Mouse (Mus musculus) heart, embryonic 14.5 days (tissue): ENCODE measurements around the gene Rasgrp3. TPM values are rescaled to one million over a fixed set of nuclear protein-coding genes. Genes with fewer than 3 reads are reported as not detected.
"Not testable (repeated sequence)": the region's sequence is repeated elsewhere in the genome, so short reads cannot be mapped to it uniquely, and the experiment has no call there.

Experiments used
- ATAC-seq: fragments of 200-750 bp; cut with Nextera tagmentation; 2 replicates; pipeline ENCODE4 v1.8.0; 2017; ENCODE audit warnings: low read depth, moderate TSS enrichment; ENCODE audit not compliant: insufficient number of reproducible peaks, insufficient read depth, low FRiP score
- H3K27ac ChIP-seq, 2 experiments: fragments of 200-500 bp in 1 of 2; fragments of 300-500 bp in 1 of 2; sonication (generic) in 1 of 2; replicated peaks in 1 of 2; 2 replicates each; pipeline ENCODE4 v1.5.1; 2012 to 2014; ENCODE audit warnings: low read depth in 2 of 2, low read length in 2 of 2, control low read depth in 1 of 2, mild to moderate bottlenecking in 1 of 2, mixed read lengths in 1 of 2; ENCODE audit not compliant: control insufficient read depth in 1 of 2, insufficient read depth in 1 of 2
- H3K27me3 ChIP-seq: fragments of 300-500 bp; sonication (generic); 2 replicates; pipeline ENCODE4 v1.6.1; 2014; ENCODE audit warnings: mild to moderate bottlenecking, low read length, control low read depth; ENCODE audit not compliant: control insufficient read depth, insufficient read depth
- H3K36me3 ChIP-seq: fragments of 300-500 bp; sonication (generic); 2 replicates; pipeline ENCODE4 v1.6.1; 2014; ENCODE audit warnings: mild to moderate bottlenecking, control low read depth, low read length, mixed read lengths; ENCODE audit not compliant: control insufficient read depth, insufficient read depth
- H3K4me1 ChIP-seq, 2 experiments: fragments of 200-500 bp in 1 of 2; fragments of 300-500 bp in 1 of 2; sonication (generic) in 1 of 2; 2 replicates each; pipeline ENCODE4 v1.6.1; 2012 to 2014; ENCODE audit warnings: low read length in 2 of 2, control low read depth in 1 of 2, mixed read lengths in 1 of 2; ENCODE audit not compliant: control insufficient read depth in 2 of 2, insufficient read depth in 2 of 2
- H3K4me2 ChIP-seq: fragments of 300-500 bp; sonication (generic); 2 replicates; pipeline ENCODE4 v1.6.1; 2014; ENCODE audit warnings: mild to moderate bottlenecking, low read length
- H3K4me3 ChIP-seq, 2 experiments: fragments of 200-500 bp in 1 of 2; fragments of 300-500 bp in 1 of 2; sonication (generic) in 1 of 2; 2 replicates each; pipeline ENCODE4 v1.5.1; 2012 to 2014; ENCODE audit warnings: low read length in 2 of 2, mild to moderate bottlenecking in 2 of 2, control low read depth in 1 of 2, low read depth in 1 of 2, moderate library complexity in 1 of 2; ENCODE audit not compliant: control insufficient read depth in 1 of 2, insufficient read depth in 1 of 2
- H3K9ac ChIP-seq: fragments of 300-500 bp; sonication (generic); 2 replicates; pipeline ENCODE4 v1.6.1; 2014; ENCODE audit warnings: mild to moderate bottlenecking, low read length
- H3K9me3 ChIP-seq: fragments of 300-500 bp; sonication (generic); 2 replicates; pipeline ENCODE4 v1.6.1; 2016; ENCODE audit warnings: low read length, control low read depth; ENCODE audit not compliant: control insufficient read depth
- WGBS: fragments of 180-500 bp; shearing (Covaris S2); extraction: QIAGEN DNeasy Blood & Tissue Kit; methylation state at CpG from one replicate; pipeline ENCODE4 v1.1.7; 2014; 5-methylcytosine and 5-hydroxymethylcytosine counted together
- polyA plus RNA-seq: library from polyadenylated mRNA; unstranded; fragments of >200 nt; fragmentation: Nextera tagmentation; extraction: Ambion mirVana; gene quantifications from 2 replicates; pipeline ENCODE4 v1.2.1, GENCODE M21; 2014

Rasgrp3 gene
- polyA plus RNA-seq, 1 experiment from 2014 or later: 24.3 TPM

GRCm38 (mm10) chr17:75460621-75461020, 24.9 kb downstream of the Rasgrp3 start:
- peaks cover 8 to 11% of the 10 kb centered on the region in 2 experiments for H3K4me1 ChIP-seq
- no peaks in the 10 kb centered on the region for H3K9me3 ChIP-seq
- no peak overlapping the region for H3K4me3 ChIP-seq
- no peaks in the 10 kb centered on the region for H3K27me3 ChIP-seq
- 84% methylated on average over 6 of the region's 6 CpGs for WGBS
- no peak overlapping the region for H3K27ac ChIP-seq
- ATAC-seq: no peak
- H3K9ac ChIP-seq: no peak overlapping the region
- H3K4me2 ChIP-seq: no peak overlapping the region
- H3K36me3 ChIP-seq: no peaks in the 10 kb centered on the region

- no peaks in the 10 kb centered on the region for H3K36me3 ChIP-seq
- H3K27ac ChIP-seq: no peak overlapping the region
- no peak overlapping the region for H3K9ac ChIP-seq
- no peaks in the 10 kb centered on the region for H3K9me3 ChIP-seq
- H3K4me2 ChIP-seq: no peak overlapping the region
- H3K4me1 ChIP-seq: peaks cover 13 to 18% of the 10 kb centered on the region in 2 experiments
- no peaks in the 10 kb centered on the region for H3K27me3 ChIP-seq
- WGBS: 94% methylated on average over 1 of the region's 1 CpGs
- no peak overlapping the region for H3K4me3 ChIP-seq
- no peak for ATAC-seq
These were observed 26.1 kb downstream of the Rasgrp3 start for GRCm38 (mm10) chr17:75461771-75462170.

DNA sequence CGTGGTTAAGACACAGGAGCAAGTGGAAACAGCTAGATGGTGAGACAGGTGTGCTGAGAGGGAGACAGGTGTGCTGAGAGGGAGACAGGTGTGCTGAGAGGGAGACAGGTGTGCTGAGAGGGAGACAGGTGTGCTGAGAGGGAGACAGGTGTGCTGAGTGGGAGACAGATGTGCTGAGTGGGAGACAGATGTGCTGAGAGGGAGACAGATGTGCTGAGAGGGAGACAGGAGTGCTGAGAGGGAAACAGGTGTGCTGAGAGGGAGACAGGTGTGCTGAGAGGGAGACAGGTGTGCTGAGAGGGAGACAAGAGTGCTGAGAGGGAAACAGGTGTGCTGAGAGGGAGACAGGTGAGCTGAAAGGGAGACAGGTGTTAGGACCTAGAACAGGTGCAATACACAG, 27.5 kb downstream of the Rasgrp3 start:
- H3K9me3 ChIP-seq, H3K4me2 ChIP-seq, H3K27me3 ChIP-seq, H3K36me3 ChIP-seq, ATAC-seq, H3K27ac ChIP-seq, H3K9ac ChIP-seq, H3K4me3 ChIP-seq: not testable (repeated sequence)
- whole genome bisulfite sequencing: 95% methylated on average over 1 of the region's 1 CpGs
- H3K4me1 ChIP-seq: peaks cover 13 to 18% of the 10 kb centered on the region in 2 experiments

DNA sequence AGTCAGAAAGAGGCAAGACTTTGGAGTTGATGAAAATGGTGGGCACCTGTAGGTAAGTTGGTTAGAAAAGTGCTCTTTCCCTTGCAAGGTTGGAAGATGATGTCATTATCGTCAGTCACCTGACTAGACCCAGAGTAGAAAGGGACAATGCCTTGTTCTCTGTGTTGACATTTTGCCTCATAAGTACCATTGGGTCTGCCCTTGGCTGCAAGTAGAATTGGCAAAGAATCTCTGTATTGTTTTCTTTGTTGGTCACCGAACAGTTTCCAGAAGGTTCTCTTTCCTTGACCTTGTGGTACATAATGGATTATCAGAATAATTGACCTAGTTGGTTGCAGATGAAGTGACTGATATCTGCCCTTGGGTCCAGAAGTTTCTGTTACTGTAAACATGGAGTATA, 27.9 kb downstream of the Rasgrp3 start:
- Histone ChIP-seq H3K4me1 (peaks cover 13 to 18% of the 10 kb centered on the region in 2 experiments), H3K9me3 (no peaks in the 10 kb centered on the region), H3K36me3 (no peaks in the 10 kb centered on the region), H3K4me2 (no peak overlapping the region), H3K27ac (no peak overlapping the region), H3K4me3 (no peak overlapping the region), H3K9ac (no peak overlapping the region), H3K27me3 (no peaks in the 10 kb centered on the region)
- no peak for ATAC-seq
- 76% methylated on average over 2 of the region's 2 CpGs for WGBS

GRCm38 (mm10) chr17:75464331-75464982, 28.8 kb downstream of the Rasgrp3 start:
- Histone ChIP-seq H3K4me1 (peaks cover 13 to 18% of the 10 kb centered on the region in 2 experiments), H3K4me2 (peak overlapping the region; percentile 66), H3K4me3 (no peak overlapping the region), H3K9me3 (no peaks in the 10 kb centered on the region), H3K27ac (peak overlapping the region; percentile 78 to 81; a peak in 3 of 4 replicates), H3K36me3 (no peaks in the 10 kb centered on the region), H3K9ac (no peak overlapping the region), H3K27me3 (no peaks in the 10 kb centered on the region)
- no peak for ATAC-seq
- WGBS: 12% methylated on average over 9 of the region's 9 CpGs

- peaks cover 13 to 18% of the 10 kb centered on the region in 2 experiments for H3K4me1 ChIP-seq
- no peaks in the 10 kb centered on the region for H3K27me3 ChIP-seq
- peak overlapping the region; percentile 14 to 38 for H3K4me3 ChIP-seq
- WGBS: 1% methylated on average over 15 of the region's 15 CpGs
- no peaks in the 10 kb centered on the region for H3K9me3 ChIP-seq
- ATAC-seq: peak; percentile 78
- peak overlapping the region; percentile 60 for H3K9ac ChIP-seq
- H3K27ac ChIP-seq: peak overlapping the region; percentile 78 to 81
- H3K36me3 ChIP-seq: no peaks in the 10 kb centered on the region
- H3K4me2 ChIP-seq: peak overlapping the region; percentile 66
These were observed 29.4 kb downstream of the Rasgrp3 start for GRCm38 (mm10) chr17:75464983-75465634.

DNA sequence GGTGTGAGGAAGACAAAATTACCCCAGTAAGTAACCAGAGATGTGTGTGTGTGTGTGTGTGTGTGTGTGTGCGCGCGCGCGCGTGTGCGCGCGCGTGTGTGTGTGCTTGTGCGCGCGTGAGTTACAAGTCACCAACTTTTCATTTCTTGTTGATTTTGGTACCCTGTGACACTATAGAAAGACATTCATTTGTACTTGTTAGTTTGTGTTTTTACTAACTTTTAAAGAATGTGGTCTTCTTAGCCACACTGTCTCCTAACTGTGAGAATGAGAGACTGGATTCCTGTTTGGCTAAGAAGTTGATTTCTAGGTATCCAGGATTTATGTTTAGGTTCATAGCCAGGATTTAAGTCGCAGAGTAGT, 29.9 kb downstream of the Rasgrp3 start:
- Histone ChIP-seq H3K27me3 (no peaks in the 10 kb centered on the region), H3K4me1 (peaks cover 13 to 18% of the 10 kb centered on the region in 2 experiments), H3K4me3 (peak overlapping the region; percentile 14 to 38), H3K4me2 (peak overlapping the region; percentile 66), H3K27ac (peak overlapping the region; percentile 78 to 81), H3K9ac (peak overlapping the region; percentile 60), H3K9me3 (no peaks in the 10 kb centered on the region), H3K36me3 (no peaks in the 10 kb centered on the region)
- ATAC-seq: no peak
- WGBS: 15% methylated on average over 14 of the region's 14 CpGs
